Mouse (Mus musculus): ENCODE data around the gene Hsd3b4.
"Not testable (repeated sequence)": the region's sequence is repeated elsewhere in the genome, so short reads cannot be mapped to it uniquely, and the experiment has no call there.

Gene Hsd3b4

GRCm38 (mm10) chr3:98510414-98510813 is at the start of gene Hsd3b4:
Hsd3b4 (minus strand) TSS chr3:98510514.
- DNase-seq (ENCODE audit: low spot score in 2 of 2) = not testable (repeated sequence)

GRCm38 (mm10) chr3:98550832-98551231 is 40.5 kb upstream of the Hsd3b4 start:
- DNase-seq (ENCODE audit: low spot score in 2 of 2) = not testable (repeated sequence)

GRCm38 (mm10) chr3:98550215-98550614 is 39.9 kb upstream of the Hsd3b4 start:
- DNase-seq (ENCODE audit: low spot score in 2 of 2) = not testable (repeated sequence)

- DNase-seq (ENCODE audit: low spot score in 2 of 2) = not testable (repeated sequence)
These were observed 38.2 kb upstream of the Hsd3b4 start for GRCm38 (mm10) chr3:98548495-98548894.

GRCm38 (mm10) chr3:98547641-98548040 is 37.3 kb upstream of the Hsd3b4 start:
- DNase-seq (ENCODE audit: low spot score in 2 of 2) = not testable (repeated sequence)

- DNase-seq (ENCODE audit: low spot score in 2 of 2) = not testable (repeated sequence)
These were observed 14.7 kb upstream of the Hsd3b4 start for GRCm38 (mm10) chr3:98524978-98525377.

GRCm38 (mm10) chr3:98524552-98524951 is 14.2 kb upstream of the Hsd3b4 start:
- not testable (repeated sequence) for DNase-seq (ENCODE audit: low spot score in 2 of 2)

GRCm38 (mm10) chr3:98522779-98523178 is 12.5 kb upstream of the Hsd3b4 start:
- DNase-seq (ENCODE audit: low spot score in 2 of 2) = not testable (repeated sequence)

- not testable (repeated sequence) for DNase-seq (ENCODE audit: low spot score in 2 of 2)
These were observed 3.1 kb downstream of the Hsd3b4 start for GRCm38 (mm10) chr3:98507229-98507628.

GRCm38 (mm10) chr3:98497401-98497800 is 12.9 kb downstream of the Hsd3b4 start:
- not testable (repeated sequence) for DNase-seq (ENCODE audit: low spot score in 2 of 2)

GRCm38 (mm10) chr3:98496762-98497161 is 13.6 kb downstream of the Hsd3b4 start:
- DNase-seq (ENCODE audit: low spot score in 2 of 2) = not testable (repeated sequence)

GRCm38 (mm10) chr3:98495055-98495454 is 15.3 kb downstream of the Hsd3b4 start:
- not testable (repeated sequence) for DNase-seq (ENCODE audit: low spot score in 2 of 2)

GRCm38 (mm10) chr3:98494184-98494583 is 16.1 kb downstream of the Hsd3b4 start:
- DNase-seq (ENCODE audit: low spot score in 2 of 2) = not testable (repeated sequence)

GRCm38 (mm10) chr3:98471499-98471898 is 38.8 kb downstream of the Hsd3b4 start:
- DNase-seq (ENCODE audit: low spot score in 2 of 2) = not testable (repeated sequence)

- not testable (repeated sequence) for DNase-seq (ENCODE audit: low spot score in 2 of 2)
These were observed 39.3 kb downstream of the Hsd3b4 start for GRCm38 (mm10) chr3:98471057-98471456.

- DNase-seq (ENCODE audit: low spot score in 2 of 2) = not testable (repeated sequence)
These were observed 41.0 kb downstream of the Hsd3b4 start for GRCm38 (mm10) chr3:98469323-98469722.

GRCm38 (mm10) chr3:98457026-98457425 is 53.3 kb downstream of the Hsd3b4 start, which contains the start of gene Gm4450:
Gm4450 (minus strand) TSS chr3:98457126.
- DNase-seq (ENCODE audit: low spot score in 2 of 2) = not testable (repeated sequence)

GRCm38 (mm10) chr3:98453786-98454185 is 56.5 kb downstream of the Hsd3b4 start:
- DNase-seq (ENCODE audit: low spot score in 2 of 2) = not testable (repeated sequence)

All from urinary bladder, postnatal 36 days (tissue).